Mouse (Mus musculus) midbrain, postnatal 0 days (tissue): ENCODE results near the gene Vmn1r17. TPM values are rescaled to one million over a fixed set of nuclear protein-coding genes. Genes with fewer than 3 reads are reported as not detected.

Source experiments
- ATAC-seq: fragments of 200-750 bp; cut with Nextera tagmentation; 2 replicates; pipeline ENCODE4 v1.8.0; 2017; ENCODE audit warnings: moderate number of reproducible peaks, mild to moderate bottlenecking, moderate TSS enrichment, moderate library complexity; ENCODE audit not compliant: low FRiP score
- DNase-seq: peaks from one replicate; pipeline ENCODE4 v3.0.0-alpha.2; 2015; ENCODE audit warnings: low spot score
- H3K27ac ChIP-seq: fragments of 300-500 bp; sonication (generic); 2 replicates; pipeline ENCODE4 v1.5.1; 2014; ENCODE audit warnings: low read depth, mild to moderate bottlenecking, low read length, mixed read lengths
- H3K27me3 ChIP-seq: fragments of 300-500 bp; sonication (generic); 2 replicates; pipeline ENCODE4 v1.6.1; 2014; ENCODE audit warnings: low read length, control low read depth, mixed read lengths; ENCODE audit not compliant: insufficient read depth
- H3K36me3 ChIP-seq: fragments of 300-500 bp; sonication (generic); 2 replicates; pipeline ENCODE4 v1.6.1; 2014; ENCODE audit warnings: low read length, control low read depth, mixed read lengths; ENCODE audit not compliant: insufficient read depth
- H3K4me1 ChIP-seq: fragments of 300-500 bp; sonication (generic); 2 replicates; pipeline ENCODE4 v1.6.1; 2014; ENCODE audit warnings: mild to moderate bottlenecking, control low read depth, antibody characterized with exemption, low read length, mixed read lengths; ENCODE audit not compliant: insufficient read depth
- H3K4me2 ChIP-seq: fragments of 300-500 bp; sonication (generic); 2 replicates; pipeline ENCODE4 v1.6.1; 2014; ENCODE audit warnings: low read depth, mild to moderate bottlenecking, low read length, mixed read lengths; ENCODE audit not compliant: poor library complexity, severe bottlenecking
- H3K4me3 ChIP-seq: fragments of 300-500 bp; sonication (generic); 2 replicates; pipeline ENCODE4 v1.5.1; 2014; ENCODE audit warnings: low read depth, mild to moderate bottlenecking, low read length, moderate library complexity
- H3K9ac ChIP-seq: fragments of 300-500 bp; sonication (generic); replicated peaks from 2 replicates; pipeline ENCODE4 v1.6.1; 2014; ENCODE audit warnings: mild to moderate bottlenecking, low read length, moderate library complexity, mixed read lengths; ENCODE audit not compliant: poor library complexity, severe bottlenecking
- H3K9me3 ChIP-seq: fragments of 300-500 bp; sonication (generic); 2 replicates; pipeline ENCODE4 v1.6.1; 2016; ENCODE audit warnings: low read length, control low read depth
- CTCF ChIP-seq: IDR thresholded peaks from 2 replicates; pipeline ENCODE4 v1.5.1; 2016; ENCODE audit warnings: antibody characterized with exemption, mild to moderate bottlenecking
- WGBS: fragments of 180-500 bp; shearing (Covaris S2); extraction: QIAGEN DNeasy Blood & Tissue Kit; methylation state at CpG from one replicate; pipeline ENCODE4 v1.1.7; 2014; 5-methylcytosine and 5-hydroxymethylcytosine counted together
- polyA plus RNA-seq: library from polyadenylated mRNA; unstranded; fragments of >200 nt; fragmentation: Nextera tagmentation; extraction: Ambion mirVana; gene quantifications from 2 replicates; pipeline ENCODE4 v1.2.1, GENCODE M21; 2015
- total RNA-seq: library from RNA; depleted of rRNA; stranded (reverse); fragments of >200 nt; gene quantifications from 2 replicates; pipeline ENCODE4 v1.2.3, GENCODE M21; 2014; rRNA removed

The Vmn1r17 gene
- total and polyA plus RNA-seq, 2 experiments from 2014 or later = not detected

DNA sequence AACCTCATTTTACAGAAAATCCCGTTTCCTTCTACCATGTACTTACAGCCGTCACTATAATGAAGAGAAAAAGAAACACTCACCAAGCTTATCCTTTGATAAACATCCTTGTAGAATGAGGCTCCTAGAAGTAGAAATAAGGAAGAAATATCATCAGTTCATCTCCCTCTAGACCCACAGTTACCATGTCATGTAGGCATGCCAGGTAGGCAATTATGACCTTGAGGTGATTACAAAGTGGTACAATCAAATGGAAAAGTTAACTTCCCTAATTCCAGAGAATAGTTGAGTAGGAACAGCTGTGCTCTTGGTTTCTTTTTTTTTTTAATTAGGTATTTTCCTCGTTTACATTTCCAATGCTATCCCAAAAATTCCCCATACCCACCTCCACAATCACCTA lies 34.1 kb downstream of the Vmn1r17 start, which contains the start of gene Vmn1r16:
TSS of gene Vmn1r16 (minus strand) at position 101 of the 400 bp plus-strand sequence.
- H3K36me3 ChIP-seq = no peaks in the 10 kb centered on the region
- H3K9ac ChIP-seq = no peak within 1 kb of the TSS
- TF ChIP-seq CTCF = no peak
- H3K27me3 ChIP-seq = no peaks in the 10 kb centered on the region
- no peak within 1 kb of the TSS for H3K27ac ChIP-seq
- DNase-seq (no peak), ATAC-seq (no peak)
- H3K4me3 ChIP-seq = no peak within 1 kb of the TSS
- H3K4me1 ChIP-seq = no peaks in the 10 kb centered on the region
- no peaks in the 10 kb centered on the region for H3K9me3 ChIP-seq
- no peak within 1 kb of the TSS for H3K4me2 ChIP-seq
- WGBS = 80% methylated on average over 3 of the region's 3 CpGs

DNA sequence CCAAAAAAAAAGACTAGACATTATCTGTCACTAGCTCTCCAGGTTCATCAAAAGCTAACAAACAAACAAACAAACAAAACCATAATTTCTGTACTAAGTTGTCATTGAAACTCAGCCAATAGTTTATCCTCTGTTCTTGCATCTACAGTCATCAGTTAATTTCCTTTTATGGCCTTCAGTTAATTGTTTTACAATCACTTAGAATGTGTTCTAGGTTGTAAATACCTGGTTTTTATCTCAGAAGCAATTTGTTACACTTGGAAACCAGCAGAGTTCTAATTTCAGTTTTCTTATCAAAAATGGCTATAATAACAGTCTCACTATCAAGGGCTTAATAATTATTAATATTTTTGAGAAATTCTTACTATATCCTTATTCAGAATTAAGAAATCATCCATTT lies 37.4 kb downstream of the Vmn1r17 start:
- TF ChIP-seq CTCF = no peak
- H3K4me3 ChIP-seq = no peak overlapping the region
- H3K4me2 ChIP-seq = no peak overlapping the region
- ATAC-seq (no peak), DNase-seq (no peak)
- H3K27ac ChIP-seq = no peak overlapping the region
- no peaks in the 10 kb centered on the region for H3K27me3 ChIP-seq
- no peak overlapping the region for H3K9ac ChIP-seq
- H3K9me3 ChIP-seq = no peaks in the 10 kb centered on the region
- no peaks in the 10 kb centered on the region for H3K4me1 ChIP-seq
- no peaks in the 10 kb centered on the region for H3K36me3 ChIP-seq

Other genes with a start within 250 kb of the Vmn1r17 start
- not detected in 2 replicates for gene Vmn1r11, start 230.3 kb downstream of the Vmn1r17 start, total RNA-seq
- not detected in 2 replicates for gene Vmn1r11, start 230.3 kb downstream of the Vmn1r17 start, polyA plus RNA-seq
- gene Vmn1r12, start 206.8 kb downstream of the Vmn1r17 start, total RNA-seq = not detected in 2 replicates
- not detected in 2 replicates for gene Vmn1r12, start 206.8 kb downstream of the Vmn1r17 start, polyA plus RNA-seq
- not detected in 2 replicates for gene Vmn1r13, start 160.4 kb downstream of the Vmn1r17 start, total RNA-seq
- gene Vmn1r13, start 160.4 kb downstream of the Vmn1r17 start, polyA plus RNA-seq = not detected in 2 replicates
- gene Vmn1r14, start 132.0 kb downstream of the Vmn1r17 start, total RNA-seq = not detected in 2 replicates
- gene Vmn1r14, start 132.0 kb downstream of the Vmn1r17 start, polyA plus RNA-seq = not detected in 2 replicates
- gene Vmn1r15, start 105.8 kb downstream of the Vmn1r17 start, total RNA-seq = not detected in 2 replicates
- not detected in 2 replicates for gene Vmn1r15, start 105.8 kb downstream of the Vmn1r17 start, polyA plus RNA-seq
- not detected in 2 replicates for gene Vmn1r16, start 34.2 kb downstream of the Vmn1r17 start, total RNA-seq
- gene Vmn1r16, start 34.2 kb downstream of the Vmn1r17 start, polyA plus RNA-seq = not detected in 2 replicates
- gene Vmn1r18, start 32.1 kb upstream of the Vmn1r17 start, total RNA-seq = not detected in 2 replicates
- not detected in 2 replicates for gene Vmn1r18, start 32.1 kb upstream of the Vmn1r17 start, polyA plus RNA-seq
- not detected in 2 replicates for gene Vmn1r19, start 40.1 kb upstream of the Vmn1r17 start, total RNA-seq
- gene Vmn1r19, start 40.1 kb upstream of the Vmn1r17 start, polyA plus RNA-seq = not detected in 2 replicates
- gene Vmn1r20, start 65.2 kb upstream of the Vmn1r17 start, total RNA-seq = not detected in 2 replicates
- not detected in 2 replicates for gene Vmn1r20, start 65.2 kb upstream of the Vmn1r17 start, polyA plus RNA-seq
- 17.7 and 17.9 TPM in 2 replicates for gene Ppm1k, start 171.7 kb upstream of the Vmn1r17 start, total RNA-seq
- 6.5 and 7.0 TPM in 2 replicates for gene Ppm1k, start 171.7 kb upstream of the Vmn1r17 start, polyA plus RNA-seq
- 1.0 and 1.9 TPM in 2 replicates for gene Herc6, start 217.3 kb upstream of the Vmn1r17 start, total RNA-seq
- 1.2 TPM in 2 replicates for gene Herc6, start 217.3 kb upstream of the Vmn1r17 start, polyA plus RNA-seq